Mouse (Mus musculus): ENCODE data around the gene Orc6. TPM values are rescaled to one million over a fixed set of nuclear protein-coding genes. Genes with fewer than 3 reads are reported as not detected.

The Orc6 gene
- polyA plus RNA-seq, 1 experiment = 8.3 TPM

- no peak for DNase-seq (ENCODE audit: low read depth in 1 of 2, low spot score in 2 of 2)
- H3K4me3 ChIP-seq (ENCODE audit: extremely low read depth, insufficient read depth, insufficient read length) = no peak overlapping the region
- TF ChIP-seq CTCF (IDR thresholded peaks at IDR 0.05; ENCODE audit: extremely low read depth, insufficient read depth, insufficient read length, insufficient replicate concordance) = no peak
- TF ChIP-seq POLR2A (IDR thresholded peaks at IDR 0.05; ENCODE audit: low read depth, low read length) = no peak
- H3K4me1 ChIP-seq (ENCODE audit: control insufficient read depth, insufficient read depth, insufficient read length) = no peaks in the 10 kb centered on the region
- H3K36me3 ChIP-seq (ENCODE audit: control insufficient read depth, insufficient read depth, low read length) = peaks cover 11% of the 10 kb centered on the region
- no peaks in the 10 kb centered on the region for H3K27me3 ChIP-seq (ENCODE audit: control insufficient read depth, insufficient read depth, low read length)
- no peak overlapping the region for H3K27ac ChIP-seq (ENCODE audit: insufficient read depth, low read length)
- 91% methylated on average over 2 of the region's 2 CpGs for WGBS
These were observed 9.1 kb downstream of the Orc6 start for GRCm38 (mm10) chr8:85308564-85308963.

- Histone ChIP-seq H3K27ac (ENCODE audit: insufficient read depth, low read length) (no peak overlapping the region), H3K36me3 (ENCODE audit: control insufficient read depth, insufficient read depth, low read length) (peaks cover 3% of the 10 kb centered on the region), H3K27me3 (ENCODE audit: control insufficient read depth, insufficient read depth, low read length) (no peaks in the 10 kb centered on the region), H3K4me1 (ENCODE audit: control insufficient read depth, insufficient read depth, insufficient read length) (no peaks in the 10 kb centered on the region), H3K4me3 (ENCODE audit: extremely low read depth, insufficient read depth, insufficient read length) (no peak overlapping the region)
- TF ChIP-seq POLR2A (IDR thresholded peaks at IDR 0.05; ENCODE audit: low read depth, low read length) (no peak), CTCF (IDR thresholded peaks at IDR 0.05; ENCODE audit: extremely low read depth, insufficient read depth, insufficient read length, insufficient replicate concordance) (no peak)
- no peak for DNase-seq (ENCODE audit: low read depth in 1 of 2, low spot score in 2 of 2)
These were observed 12.3 kb downstream of the Orc6 start for GRCm38 (mm10) chr8:85311743-85312142.

- Histone ChIP-seq H3K4me3 (ENCODE audit: extremely low read depth, insufficient read depth, insufficient read length) (no peak overlapping the region), H3K27ac (ENCODE audit: insufficient read depth, low read length) (no peak overlapping the region), H3K4me1 (ENCODE audit: control insufficient read depth, insufficient read depth, insufficient read length) (no peaks in the 10 kb centered on the region), H3K36me3 (ENCODE audit: control insufficient read depth, insufficient read depth, low read length) (peaks cover under 1% of the 10 kb centered on the region; the same call in 1 of the 2 replicates), H3K27me3 (ENCODE audit: control insufficient read depth, insufficient read depth, low read length) (no peaks in the 10 kb centered on the region)
- TF ChIP-seq CTCF (IDR thresholded peaks at IDR 0.05; ENCODE audit: extremely low read depth, insufficient read depth, insufficient read length, insufficient replicate concordance) = no peak
- no peak for TF ChIP-seq POLR2A (IDR thresholded peaks at IDR 0.05; ENCODE audit: low read depth, low read length)
- 60% methylated on average over 3 of the region's 3 CpGs for WGBS
- no peak for DNase-seq (ENCODE audit: low read depth in 1 of 2, low spot score in 2 of 2)
These were observed 13.6 kb downstream of the Orc6 start for GRCm38 (mm10) chr8:85313036-85313435.

GRCm38 (mm10) chr8:85318534-85318933 is 19.1 kb downstream of the Orc6 start:
- H3K4me1 ChIP-seq (ENCODE audit: control insufficient read depth, insufficient read depth, insufficient read length) = no peaks in the 10 kb centered on the region
- no peaks in the 10 kb centered on the region for H3K36me3 ChIP-seq (ENCODE audit: control insufficient read depth, insufficient read depth, low read length)
- no peak for TF ChIP-seq POLR2A (IDR thresholded peaks at IDR 0.05; ENCODE audit: low read depth, low read length)
- TF ChIP-seq CTCF (IDR thresholded peaks at IDR 0.05; ENCODE audit: extremely low read depth, insufficient read depth, insufficient read length, insufficient replicate concordance) = no peak
- DNase-seq (ENCODE audit: low read depth in 1 of 2, low spot score in 2 of 2) = no peak
- no peak overlapping the region for H3K27ac ChIP-seq (ENCODE audit: insufficient read depth, low read length)
- 78% methylated on average over 4 of the region's 4 CpGs for WGBS
- H3K4me3 ChIP-seq (ENCODE audit: extremely low read depth, insufficient read depth, insufficient read length) = no peak overlapping the region
- H3K27me3 ChIP-seq (ENCODE audit: control insufficient read depth, insufficient read depth, low read length) = no peaks in the 10 kb centered on the region

GRCm38 (mm10) chr8:85321981-85322380 is 22.5 kb downstream of the Orc6 start:
- Histone ChIP-seq H3K4me1 (ENCODE audit: control insufficient read depth, insufficient read depth, insufficient read length) (no peaks in the 10 kb centered on the region), H3K36me3 (ENCODE audit: control insufficient read depth, insufficient read depth, low read length) (no peaks in the 10 kb centered on the region), H3K27ac (ENCODE audit: insufficient read depth, low read length) (no peak overlapping the region), H3K4me3 (ENCODE audit: extremely low read depth, insufficient read depth, insufficient read length) (no peak overlapping the region), H3K27me3 (ENCODE audit: control insufficient read depth, insufficient read depth, low read length) (no peaks in the 10 kb centered on the region)
- no peak for DNase-seq (ENCODE audit: low read depth in 1 of 2, low spot score in 2 of 2)
- WGBS = 95% methylated on average over 15 of the region's 15 CpGs
- TF ChIP-seq POLR2A (IDR thresholded peaks at IDR 0.05; ENCODE audit: low read depth, low read length) = no peak
- no peak for TF ChIP-seq CTCF (IDR thresholded peaks at IDR 0.05; ENCODE audit: extremely low read depth, insufficient read depth, insufficient read length, insufficient replicate concordance)

- Histone ChIP-seq H3K36me3 (ENCODE audit: control insufficient read depth, insufficient read depth, low read length) (no peaks in the 10 kb centered on the region), H3K27ac (ENCODE audit: insufficient read depth, low read length) (no peak overlapping the region), H3K27me3 (ENCODE audit: control insufficient read depth, insufficient read depth, low read length) (no peaks in the 10 kb centered on the region), H3K4me3 (ENCODE audit: extremely low read depth, insufficient read depth, insufficient read length) (no peak overlapping the region), H3K4me1 (ENCODE audit: control insufficient read depth, insufficient read depth, insufficient read length) (no peaks in the 10 kb centered on the region)
- TF ChIP-seq POLR2A (IDR thresholded peaks at IDR 0.05; ENCODE audit: low read depth, low read length) (no peak), CTCF (IDR thresholded peaks at IDR 0.05; ENCODE audit: extremely low read depth, insufficient read depth, insufficient read length, insufficient replicate concordance) (no peak)
- 71% methylated on average over 3 of the region's 3 CpGs for WGBS
- DNase-seq (ENCODE audit: low read depth in 1 of 2, low spot score in 2 of 2) = no peak
These were observed 23.7 kb downstream of the Orc6 start for GRCm38 (mm10) chr8:85323084-85323483.

- Histone ChIP-seq H3K27ac (ENCODE audit: insufficient read depth, low read length) (no peak overlapping the region), H3K4me3 (ENCODE audit: extremely low read depth, insufficient read depth, insufficient read length) (no peak overlapping the region), H3K27me3 (ENCODE audit: control insufficient read depth, insufficient read depth, low read length) (no peaks in the 10 kb centered on the region), H3K36me3 (ENCODE audit: control insufficient read depth, insufficient read depth, low read length) (no peaks in the 10 kb centered on the region), H3K4me1 (ENCODE audit: control insufficient read depth, insufficient read depth, insufficient read length) (no peaks in the 10 kb centered on the region)
- TF ChIP-seq POLR2A (IDR thresholded peaks at IDR 0.05; ENCODE audit: low read depth, low read length) = no peak
- TF ChIP-seq CTCF (IDR thresholded peaks at IDR 0.05; ENCODE audit: extremely low read depth, insufficient read depth, insufficient read length, insufficient replicate concordance) = no peak
- 85% methylated on average over 9 of the region's 9 CpGs for WGBS
- no peak for DNase-seq (ENCODE audit: low read depth in 1 of 2, low spot score in 2 of 2)
These were observed 27.6 kb downstream of the Orc6 start for GRCm38 (mm10) chr8:85327036-85327435.
